ENCODE assay signal across 30 mouse cellular contexts in the genomic region with DNA sequence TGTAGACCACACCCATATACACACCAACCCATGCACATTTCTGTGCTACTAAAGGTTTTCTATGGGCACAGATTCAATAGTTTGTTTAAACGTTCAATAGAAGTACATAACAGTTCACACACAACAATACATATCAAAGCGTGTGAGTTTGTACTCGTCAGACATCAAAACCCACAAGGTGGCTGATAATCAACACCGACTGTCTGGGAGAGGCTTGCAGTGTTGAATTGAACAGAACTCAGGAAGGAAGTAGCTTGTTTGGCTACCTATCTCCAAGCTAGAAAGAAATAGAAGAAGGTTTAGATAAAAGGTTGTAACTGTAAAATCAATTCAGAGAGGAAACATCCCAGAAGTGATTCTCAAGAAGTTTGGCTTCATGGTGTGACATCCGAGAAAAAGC.
DNase-seq lines count a peak whose midpoint lies in the region; ATAC-seq and TF ChIP-seq lines count a peak whose summit lies in the region.
"Had no signal": no experiment of that assay in that cellular context is flagged by ENCODE, and none has a peak within 500 bp of the region (broad histone marks: within the 10 kb centered on the region; RNA-seq: fewer than 3 reads in every experiment).

No protein-coding gene starts in this region.

- WGBS in thymus, adult 2 months, result 27% methylated on average over 5 of the region's 5 CpGs
- 59% methylated on average over 5 of the region's 5 CpGs for WGBS in heart, embryonic 12.5 days

- H3K4me3 ChIP-seq in thymus, adult 2 months (ENCODE audit: control insufficient read depth, insufficient read depth, low read length), result no peak overlapping the region
- H3K4me3 ChIP-seq in heart, embryonic 12.5 days, result no peak overlapping the region
- H3K4me3 ChIP-seq: erythroblast, embryonic 14.5 days; heart, embryonic 15.5 days; limb, embryonic 10.5 days; limb, embryonic 15.5 days; liver, embryonic 13.5 days; midbrain, embryonic 15.5 days; neural tube, embryonic 13.5 days had no signal

- H3K36me3 ChIP-seq in thymus, adult 2 months (ENCODE audit: control insufficient read depth, insufficient read depth, low read length), result no peaks in the 10 kb centered on the region
- H3K36me3 ChIP-seq in heart, embryonic 12.5 days, result no peaks in the 10 kb centered on the region
- H3K36me3 ChIP-seq: heart, embryonic 15.5 days; limb, embryonic 10.5 days; limb, embryonic 15.5 days; liver, embryonic 13.5 days; midbrain, embryonic 15.5 days; neural tube, embryonic 13.5 days had no signal

- no peaks in the 10 kb centered on the region for H3K27me3 ChIP-seq in thymus, adult 2 months (ENCODE audit: control insufficient read depth, insufficient read depth, low read length)
- no peaks in the 10 kb centered on the region for H3K27me3 ChIP-seq in heart, embryonic 12.5 days (replicated peaks)
- H3K27me3 ChIP-seq: CH12.LX; heart, embryonic 15.5 days; limb, embryonic 15.5 days; liver, embryonic 13.5 days; midbrain, embryonic 15.5 days; neural tube, embryonic 13.5 days had no signal

- H3K4me2 ChIP-seq in heart, embryonic 12.5 days, result no peak overlapping the region
- H3K4me2 ChIP-seq: heart, embryonic 15.5 days; limb, embryonic 15.5 days; liver, embryonic 13.5 days; midbrain, embryonic 15.5 days; neural tube, embryonic 13.5 days had no signal

- no peak for TF ChIP-seq POLR2A in thymus, adult 2 months (IDR thresholded peaks at IDR 0.05; ENCODE audit: control insufficient read depth, extremely low read depth, insufficient read depth, low read length, poor library complexity)

- DNase-seq in thymus, adult 2 months, result no peak
- DNase-seq in thymus, postnatal 36 days, result no peak
- DNase-seq in T-cell, adult 2 months (ENCODE audit: low spot score), result peak; percentile 77
- no peak for DNase-seq in ovary, postnatal 14 days (ENCODE audit: low spot score)
- DNase-seq: adrenal gland, postnatal 25 days; cerebellum, adult 11-12 months; cerebellum, postnatal 10 days; gastrocnemius, postnatal 10 days; kidney, adult 9 months; kidney, postnatal 10 days; layer of hippocampus, adult 9-11 months; liver, embryonic 13.5 days; lung, adult 18-20 months; lung, postnatal 4 days; right cerebral cortex, postnatal 25 days; thymus, postnatal 14 days had no signal

- peaks cover 37% of the 10 kb centered on the region for H3K4me1 ChIP-seq in thymus, adult 2 months (replicated peaks; ENCODE audit: control insufficient read depth, insufficient read depth, low read length)
- peaks cover 17% of the 10 kb centered on the region; the same call in 1 of the 2 replicates for H3K4me1 ChIP-seq in heart, embryonic 12.5 days (replicated peaks)
- H3K4me1 ChIP-seq: midbrain, embryonic 15.5 days; neural tube, embryonic 13.5 days had no signal

- ATAC-seq in megakaryocyte progenitor cell, adult 5-6 weeks (replicated peaks; ENCODE audit: poor library complexity), result peak; percentile 38; the same call in 1 of the 2 replicates
- ATAC-seq in frontal cortex, adult (ENCODE audit: low TSS enrichment), result no peak
- ATAC-seq in heart, embryonic 12.5 days (ENCODE audit: insufficient number of reproducible peaks, low FRiP score), result no peak
- ATAC-seq: forebrain, embryonic 16.5 days; hindbrain, postnatal 0 days; intestine, postnatal 0 days; lung, postnatal 0 days; midbrain, embryonic 15.5 days had no signal

- no peak overlapping the region for H3K9ac ChIP-seq in heart, embryonic 12.5 days
- H3K9ac ChIP-seq: heart, embryonic 15.5 days; limb, embryonic 15.5 days; liver, embryonic 13.5 days; midbrain, embryonic 15.5 days; neural tube, embryonic 13.5 days had no signal

- H3K27ac ChIP-seq in thymus, adult 2 months (ENCODE audit: control insufficient read depth, insufficient read depth, low read length), result peak overlapping the region; percentile 48
- no peak overlapping the region for H3K27ac ChIP-seq in heart, embryonic 12.5 days (ENCODE audit: poor library complexity, severe bottlenecking)
- H3K27ac ChIP-seq: heart, embryonic 15.5 days; hindbrain, postnatal 0 days; limb, embryonic 10.5 days; limb, embryonic 15.5 days; liver, embryonic 13.5 days; midbrain, embryonic 15.5 days; neural tube, embryonic 13.5 days had no signal

- no peak for TF ChIP-seq CTCF in thymus, adult 2 months (IDR thresholded peaks at IDR 0.05; ENCODE audit: borderline replicate concordance, control insufficient read depth, extremely low read depth, insufficient read depth, low read length, poor library complexity)

- peaks cover 6% of the 10 kb centered on the region for H3K9me3 ChIP-seq in heart, embryonic 12.5 days (replicated peaks)
- H3K9me3 ChIP-seq: heart, embryonic 15.5 days; limb, embryonic 15.5 days; liver, embryonic 13.5 days; midbrain, embryonic 15.5 days; neural tube, embryonic 13.5 days had no signal
